Mouse (Mus musculus) E14TG2a.4 (cell line): ENCODE results near the gene BC003965.
A peak's percentile ranks its signal among the peaks of the same experiment; 100 is the strongest.

Experiments used
- H3K27me3 ChIP-seq: 2 replicates; pipeline ENCODE4 v1.6.1; 2014; ENCODE audit warnings: low read length, control low read depth; ENCODE audit not compliant: insufficient read depth
- H3K36me3 ChIP-seq: 2 replicates; pipeline ENCODE4 v1.6.1; 2014; ENCODE audit warnings: low read length, control low read depth; ENCODE audit not compliant: insufficient read depth
- H3K4me1 ChIP-seq: replicated peaks from 2 replicates; pipeline ENCODE4 v1.6.1; 2014; ENCODE audit warnings: low read depth, low read length, control low read depth
- H3K4me3 ChIP-seq: replicated peaks from 2 replicates; pipeline ENCODE4 v1.5.1; 2014; ENCODE audit warnings: mild to moderate bottlenecking, low read length
- H3K9me3 ChIP-seq: 2 replicates; pipeline ENCODE4 v1.6.1; 2014; ENCODE audit warnings: low read length, control low read depth
- CTCF ChIP-seq: conservative IDR thresholded peaks from 2 replicates; pipeline ENCODE4 v1.5.1; 2014; ENCODE audit warnings: low read length
- NANOG ChIP-seq: IDR thresholded peaks from 2 replicates; pipeline ENCODE4 v1.6.1; 2014; ENCODE audit warnings: borderline replicate concordance, low read length, mixed read lengths
- POU5F1 ChIP-seq: IDR thresholded peaks from 2 replicates; pipeline ENCODE4 v1.6.1; 2014; ENCODE audit warnings: low read length, borderline replicate concordance

Gene BC003965

GRCm38 (mm10) chr17:25184129-25184691 is at the start of gene BC003965:
Gene BC003965 (plus strand): TSS chr17:25184554.
- no peaks in the 10 kb centered on the region for H3K27me3 ChIP-seq
- H3K36me3 ChIP-seq, result peaks cover 21% of the 10 kb centered on the region
- H3K4me1 ChIP-seq, result peaks cover 48% of the 10 kb centered on the region
- peak within 1 kb of the TSS; percentile 100 for H3K4me3 ChIP-seq
- no peak for TF ChIP-seq CTCF
- no peaks in the 10 kb centered on the region for H3K9me3 ChIP-seq

- peaks cover 33% of the 10 kb centered on the region for H3K36me3 ChIP-seq
- H3K4me1 ChIP-seq, result peaks cover 32% of the 10 kb centered on the region
- no peak overlapping the region for H3K4me3 ChIP-seq
- no peaks in the 10 kb centered on the region for H3K9me3 ChIP-seq
- no peaks in the 10 kb centered on the region for H3K27me3 ChIP-seq
- TF ChIP-seq CTCF (no peak), POU5F1 (no peak), NANOG (no peak)
Observed at GRCm38 (mm10) chr17:25135622-25136021, 48.7 kb upstream of the BC003965 start.

- H3K4me3 ChIP-seq, result no peak overlapping the region
- no peaks in the 10 kb centered on the region for H3K9me3 ChIP-seq
- H3K36me3 ChIP-seq, result peaks cover 54% of the 10 kb centered on the region
- no peaks in the 10 kb centered on the region for H3K27me3 ChIP-seq
- peaks cover 28% of the 10 kb centered on the region for H3K4me1 ChIP-seq
- TF ChIP-seq CTCF (no peak), POU5F1 (no peak), NANOG (no peak)
Observed at GRCm38 (mm10) chr17:25138803-25139202, 45.6 kb upstream of the BC003965 start.

- TF ChIP-seq POU5F1 (no peak), CTCF (peak; percentile 54)
- no peaks in the 10 kb centered on the region for H3K9me3 ChIP-seq
- H3K4me1 ChIP-seq, result peaks cover 29% of the 10 kb centered on the region
- no peak overlapping the region for H3K4me3 ChIP-seq
- H3K27me3 ChIP-seq, result no peaks in the 10 kb centered on the region
- H3K36me3 ChIP-seq, result peaks cover 65% of the 10 kb centered on the region
Observed at GRCm38 (mm10) chr17:25139960-25140359, 44.4 kb upstream of the BC003965 start.

GRCm38 (mm10) chr17:25162161-25162560 is 22.2 kb upstream of the BC003965 start, which contains the start of gene Ccdc154:
Gene Ccdc154 (plus strand): TSS chr17:25162461.
- H3K4me3 ChIP-seq, result no peak within 1 kb of the TSS
- peaks cover 13% of the 10 kb centered on the region for H3K4me1 ChIP-seq
- no peak for TF ChIP-seq NANOG
- TF ChIP-seq POU5F1, result no peak
- no peak for TF ChIP-seq CTCF
- H3K36me3 ChIP-seq, result peaks cover 52% of the 10 kb centered on the region
- no peaks in the 10 kb centered on the region for H3K9me3 ChIP-seq
- H3K27me3 ChIP-seq, result no peaks in the 10 kb centered on the region

- TF ChIP-seq CTCF, result no peak
- no peak for TF ChIP-seq NANOG
- TF ChIP-seq POU5F1, result no peak
- H3K4me3 ChIP-seq, result no peak overlapping the region
- H3K4me1 ChIP-seq, result peaks cover 19% of the 10 kb centered on the region
- H3K9me3 ChIP-seq, result no peaks in the 10 kb centered on the region
- no peaks in the 10 kb centered on the region for H3K27me3 ChIP-seq
- H3K36me3 ChIP-seq, result peaks cover 40% of the 10 kb centered on the region
Observed at GRCm38 (mm10) chr17:25163387-25163786, 21.0 kb upstream of the BC003965 start.

GRCm38 (mm10) chr17:25164770-25165169 is 19.6 kb upstream of the BC003965 start:
- no peaks in the 10 kb centered on the region for H3K27me3 ChIP-seq
- H3K4me1 ChIP-seq, result peaks cover 19% of the 10 kb centered on the region
- H3K36me3 ChIP-seq, result peaks cover 29% of the 10 kb centered on the region
- TF ChIP-seq NANOG (no peak), CTCF (no peak), POU5F1 (no peak)
- no peaks in the 10 kb centered on the region for H3K9me3 ChIP-seq
- no peak overlapping the region for H3K4me3 ChIP-seq

GRCm38 (mm10) chr17:25165970-25166671 is 18.2 kb upstream of the BC003965 start:
- H3K9me3 ChIP-seq, result no peaks in the 10 kb centered on the region
- no peak overlapping the region for H3K4me3 ChIP-seq
- TF ChIP-seq CTCF, result no peak
- peaks cover 16% of the 10 kb centered on the region for H3K36me3 ChIP-seq
- peaks cover 23% of the 10 kb centered on the region for H3K4me1 ChIP-seq
- H3K27me3 ChIP-seq, result no peaks in the 10 kb centered on the region

GRCm38 (mm10) chr17:25169706-25170105 is 14.6 kb upstream of the BC003965 start:
- no peaks in the 10 kb centered on the region for H3K9me3 ChIP-seq
- H3K36me3 ChIP-seq, result no peaks in the 10 kb centered on the region

More at GRCm38 (mm10) chr17:25169706-25170105, 14.6 kb upstream of the BC003965 start:
- no peak overlapping the region for H3K4me3 ChIP-seq
- peaks cover 44% of the 10 kb centered on the region for H3K4me1 ChIP-seq
- TF ChIP-seq POU5F1 (no peak), NANOG (no peak), CTCF (no peak)
- no peaks in the 10 kb centered on the region for H3K27me3 ChIP-seq
